Mouse (Mus musculus): ENCODE data around the gene S100pbp. TPM values are rescaled to one million over a fixed set of nuclear protein-coding genes. Genes with fewer than 3 reads are reported as not detected.

Gene S100pbp
- total RNA-seq, 2 experiments from 2014 or later: 3.3 to 5.1 TPM

DNA sequence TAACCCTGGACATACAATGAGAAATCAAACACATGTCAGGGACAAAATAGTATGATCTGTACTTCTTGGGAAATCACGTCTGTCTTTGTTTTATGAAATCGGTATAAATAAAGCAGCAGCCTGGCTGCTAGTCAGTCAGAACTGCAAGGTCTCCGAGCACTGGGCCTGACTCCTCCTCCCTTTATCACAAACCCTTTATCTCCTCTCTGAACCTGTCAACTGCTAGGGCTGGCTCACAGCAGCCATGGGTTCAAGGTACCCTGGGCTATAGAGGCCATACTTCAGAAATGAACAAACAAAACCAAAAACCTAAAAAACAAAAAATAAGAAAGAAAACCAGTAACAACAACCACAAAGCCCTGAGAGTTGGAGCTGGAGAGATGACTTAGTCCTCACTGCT, 31.0 kb downstream of the S100pbp start:
- intact Hi-C loops (cut with DNase I): no loop called here
- DNase-seq: no peak

- intact Hi-C loops (cut with DNase I): no loop called here
These were observed 32.0 kb downstream of the S100pbp start for GRCm38 (mm10) chr4:129157541-129157940.

DNA sequence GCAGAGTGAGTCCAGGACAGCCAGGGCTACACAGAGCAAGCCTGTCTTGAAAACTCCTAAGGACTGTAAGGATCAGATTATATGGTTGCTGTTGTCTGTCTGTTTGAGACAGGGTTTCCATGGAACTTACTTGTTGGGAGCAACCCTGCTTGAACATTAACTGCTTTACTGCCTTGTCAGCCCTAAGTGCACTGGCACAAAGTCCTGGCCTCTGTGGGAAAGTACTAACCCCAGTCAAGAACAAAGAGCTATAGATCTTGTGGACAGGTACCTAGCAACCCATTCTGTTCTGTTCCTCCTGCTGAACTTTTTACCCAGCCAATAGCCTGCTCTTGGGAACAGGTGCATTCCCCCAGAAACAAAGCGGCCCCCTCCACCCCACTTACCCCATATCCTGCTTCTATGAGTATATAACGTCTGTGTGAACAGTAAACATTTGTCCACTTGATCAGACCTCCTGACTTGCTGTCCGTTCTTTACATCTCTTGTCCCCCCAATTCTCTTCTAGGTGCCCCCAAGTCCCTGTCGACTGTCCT, 38.2 kb downstream of the S100pbp start:
- no peak for DNase-seq
- intact Hi-C loops (cut with DNase I): no loop called here

More at GRCm38 (mm10) chr4:129157541-129157940, 32.0 kb downstream of the S100pbp start:
- no peak for DNase-seq

- intact Hi-C loops (cut with DNase I): no loop called here
These were observed 40.2 kb downstream of the S100pbp start for GRCm38 (mm10) chr4:129149321-129149720.

DNA sequence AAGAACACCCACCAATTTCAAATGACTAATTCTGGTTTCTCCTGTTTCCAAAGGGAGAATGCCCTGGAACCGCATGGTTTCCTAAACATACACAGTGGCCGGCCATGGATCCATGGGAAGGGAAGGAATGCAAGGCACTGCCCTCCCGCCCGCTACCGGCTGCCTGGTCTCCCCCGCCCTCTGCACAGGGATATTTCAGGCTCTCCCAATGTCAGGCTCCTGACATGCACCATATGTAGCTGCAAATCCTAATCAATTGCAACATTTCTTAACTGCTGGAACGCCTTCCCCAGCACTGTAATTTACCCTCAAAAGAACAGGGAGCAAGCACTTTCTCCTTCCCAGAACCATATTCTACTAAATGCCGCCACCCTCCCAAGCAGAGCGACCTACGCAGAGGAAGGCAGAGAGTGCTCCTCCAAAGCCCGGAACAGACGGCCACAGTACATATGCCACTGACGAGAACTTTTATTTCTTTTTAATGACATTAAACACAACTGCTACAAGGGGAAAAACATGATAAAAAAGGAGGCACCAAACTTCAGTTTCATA, 41.9 kb downstream of the S100pbp start:
- intact Hi-C loops (cut with DNase I): no loop called here

More at GRCm38 (mm10) chr4:129149321-129149720, 40.2 kb downstream of the S100pbp start:
- no peak for DNase-seq

DNA sequence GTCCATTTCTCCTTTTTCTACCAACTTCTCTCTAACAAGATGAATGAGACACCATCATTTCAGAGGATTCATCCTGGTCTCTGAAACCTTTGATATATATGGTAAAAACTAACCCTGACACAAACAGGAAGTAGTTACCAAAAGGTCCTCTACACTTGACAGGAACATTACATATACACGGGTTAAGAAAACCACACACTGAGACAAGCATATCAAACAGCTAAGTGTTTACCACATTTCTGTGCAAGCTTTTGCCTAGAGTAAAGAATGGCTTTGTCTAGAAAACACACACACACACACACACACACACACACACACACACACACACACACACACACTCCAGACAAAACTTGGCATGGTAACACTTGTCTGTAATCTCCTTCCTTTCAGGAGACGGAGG, 43.1 kb downstream of the S100pbp start:
- intact Hi-C loops (cut with DNase I): no loop called here

More for the DNA sequence above, 41.9 kb downstream of the S100pbp start:
- no peak for DNase-seq

DNA sequence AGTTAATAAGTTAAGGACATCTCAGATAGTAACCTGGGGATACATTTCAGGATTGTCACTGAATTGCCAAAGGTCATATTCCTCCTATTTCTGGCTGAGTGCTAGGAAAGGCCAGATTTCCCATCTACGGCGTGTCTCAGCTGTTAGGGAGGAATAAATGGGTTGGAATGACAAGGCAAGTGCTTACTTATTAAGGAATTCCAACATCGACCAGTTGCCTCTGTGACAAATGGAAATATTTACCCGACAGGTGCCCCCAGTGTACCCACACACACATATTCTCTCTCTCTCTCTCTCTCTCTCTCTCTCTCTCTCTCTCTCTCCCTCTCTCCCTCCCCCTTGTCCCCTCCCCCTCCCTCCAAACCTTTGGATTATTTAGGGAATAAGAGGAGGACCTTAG, 43.6 kb downstream of the S100pbp start:
- intact Hi-C loops (cut with DNase I): no loop called here

More for the DNA sequence above, 43.1 kb downstream of the S100pbp start:
- no peak for DNase-seq

DNA sequence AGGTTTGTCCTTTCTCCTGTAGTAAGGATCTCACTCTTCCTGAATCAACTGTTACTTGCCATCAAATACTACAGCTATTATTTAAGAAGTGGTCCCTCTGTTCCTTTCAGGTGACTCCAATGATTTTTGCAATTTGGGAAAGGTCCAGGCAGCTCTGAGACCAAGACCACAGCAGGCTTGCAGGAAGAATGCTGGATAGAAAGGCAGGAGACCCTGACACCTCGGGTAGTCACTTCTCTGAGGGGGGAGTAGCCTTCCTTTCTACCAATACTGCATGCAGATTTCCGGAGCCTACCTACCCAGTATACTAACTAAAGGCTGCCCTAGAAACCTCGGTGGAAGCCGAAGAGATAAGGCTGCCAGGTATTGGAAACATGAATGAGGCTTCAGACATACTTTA, 44.1 kb downstream of the S100pbp start:
- no peak for DNase-seq
- intact Hi-C loops (cut with DNase I): no loop called here

More for the DNA sequence above, 43.6 kb downstream of the S100pbp start:
- no peak for DNase-seq

GRCm38 (mm10) chr4:129144401-129145367, 44.8 kb downstream of the S100pbp start:
- intact Hi-C loops (cut with DNase I): no loop called here
- no peak for DNase-seq

DNA sequence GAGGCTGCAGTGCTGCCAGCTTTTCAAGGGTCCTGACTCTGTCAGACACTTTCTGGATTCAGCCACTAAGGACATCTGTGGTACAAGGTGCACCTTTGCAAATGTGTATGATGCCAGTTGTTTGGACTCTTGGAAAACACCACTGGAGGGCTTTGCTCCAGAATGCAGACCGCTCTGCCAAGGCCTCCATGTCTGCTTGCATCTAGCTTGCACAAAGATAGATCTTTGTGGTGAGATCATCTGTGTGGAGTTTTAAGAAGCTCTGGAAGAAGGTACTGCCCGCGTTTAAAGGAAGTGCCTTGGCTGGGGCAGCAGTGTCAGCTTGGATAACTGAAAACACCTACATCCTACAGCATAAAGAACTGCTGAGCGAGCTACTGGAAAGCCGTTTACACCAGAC, 46.0 kb downstream of the S100pbp start:
- DNase-seq: no peak
- intact Hi-C loops (cut with DNase I): no loop called here

- intact Hi-C loops (cut with DNase I): no loop called here
- no peak for DNase-seq
These were observed 47.0 kb downstream of the S100pbp start for GRCm38 (mm10) chr4:129142439-129143045.

- DNase-seq: no peak
- intact Hi-C loops (cut with DNase I): no loop called here
These were observed 47.7 kb downstream of the S100pbp start for GRCm38 (mm10) chr4:129141560-129142438.

- intact Hi-C loops (cut with DNase I): no loop called here
- no peak for DNase-seq
These were observed 48.7 kb downstream of the S100pbp start for GRCm38 (mm10) chr4:129140808-129141207.

- no peak for DNase-seq
- intact Hi-C loops (cut with DNase I): loop anchor here (10.0 kb wide), 1 partner anchor 315 kb away; no protein-coding TSS in a partner anchor
These were observed 49.9 kb downstream of the S100pbp start for GRCm38 (mm10) chr4:129139642-129140041.

DNA sequence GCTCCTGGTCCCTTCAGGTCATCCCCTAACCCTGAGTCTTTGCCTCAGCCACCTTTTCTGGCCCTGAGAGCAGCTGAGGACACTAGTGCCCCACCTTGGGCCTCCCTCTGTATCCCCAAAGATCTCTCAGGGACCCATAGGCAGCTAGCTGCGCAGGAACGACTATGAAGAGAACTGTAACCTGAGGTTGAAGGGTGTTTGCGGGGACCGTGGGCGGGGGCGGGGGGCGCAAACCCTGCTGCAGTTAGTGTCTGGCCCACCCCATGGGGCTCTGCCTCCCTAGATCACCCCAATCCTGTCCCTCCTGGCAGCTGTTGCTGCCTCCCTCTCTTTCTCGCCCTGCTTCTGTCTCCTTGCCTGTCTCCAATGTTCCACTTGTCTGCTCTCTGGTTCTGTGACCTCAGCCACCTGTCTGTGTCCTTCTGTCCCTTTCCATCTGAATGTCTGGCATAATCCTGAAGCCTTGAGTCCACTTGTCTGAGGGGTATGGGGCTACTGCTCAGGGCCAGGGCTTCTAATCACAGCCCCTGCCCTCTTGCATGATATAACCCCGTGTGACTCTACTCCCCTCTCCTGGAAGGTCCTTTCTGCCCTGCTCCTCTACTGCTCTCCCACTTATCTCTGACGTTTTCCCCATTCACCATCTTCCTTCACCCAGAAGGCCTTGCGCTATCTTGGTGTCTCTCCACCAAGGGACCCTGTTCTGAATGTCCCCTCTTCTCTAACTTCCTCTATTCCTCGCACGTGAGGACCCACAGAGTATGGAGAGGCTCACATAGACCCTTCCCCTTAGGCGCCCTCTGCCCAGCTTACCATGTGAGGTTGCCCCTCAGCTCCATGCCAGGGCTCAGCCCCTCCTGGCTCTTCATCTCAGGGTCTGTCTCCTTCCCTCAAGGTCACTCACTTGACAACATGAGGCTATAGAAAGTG, 51.9 kb downstream of the S100pbp start:
- no peak for DNase-seq
- intact Hi-C loops (cut with DNase I): loop anchor here (10.0 kb wide), 1 partner anchor 317 kb away; no protein-coding TSS in a partner anchor

- intact Hi-C loops (cut with DNase I): loop anchor here (10.0 kb wide), 1 partner anchor 318 kb away; no protein-coding TSS in a partner anchor
These were observed 52.7 kb downstream of the S100pbp start, which contains the start of gene Fndc5 for GRCm38 (mm10) chr4:129136579-129137391. Gene Fndc5 (plus strand): TSS chr4:129136999.

GRCm38 (mm10) chr4:129136189-129136578, 53.3 kb downstream of the S100pbp start:
- intact Hi-C loops (cut with DNase I): loop anchor here (10.0 kb wide), 1 partner anchor 319 kb away; no protein-coding TSS in a partner anchor

More at GRCm38 (mm10) chr4:129136579-129137391, 52.7 kb downstream of the S100pbp start, which contains the start of gene Fndc5:
- no peak for DNase-seq

More at GRCm38 (mm10) chr4:129136189-129136578, 53.3 kb downstream of the S100pbp start:
- DNase-seq: no peak

Data from gastrocnemius, postnatal 36 days (tissue).